Mouse (Mus musculus) liver, embryonic 14.5 days (tissue): ENCODE measurements around the gene Tpi1.

Source experiments
- CTCF ChIP-seq: IDR thresholded peaks from 2 replicates; pipeline ENCODE4 v1.5.1; 2016; ENCODE audit warnings: antibody characterized with exemption, low read depth, control low read depth
- EP300 ChIP-seq: IDR thresholded peaks from 2 replicates; pipeline ENCODE4 v1.6.1; 2016; ENCODE audit warnings: antibody characterized with exemption, low read depth

DNA sequence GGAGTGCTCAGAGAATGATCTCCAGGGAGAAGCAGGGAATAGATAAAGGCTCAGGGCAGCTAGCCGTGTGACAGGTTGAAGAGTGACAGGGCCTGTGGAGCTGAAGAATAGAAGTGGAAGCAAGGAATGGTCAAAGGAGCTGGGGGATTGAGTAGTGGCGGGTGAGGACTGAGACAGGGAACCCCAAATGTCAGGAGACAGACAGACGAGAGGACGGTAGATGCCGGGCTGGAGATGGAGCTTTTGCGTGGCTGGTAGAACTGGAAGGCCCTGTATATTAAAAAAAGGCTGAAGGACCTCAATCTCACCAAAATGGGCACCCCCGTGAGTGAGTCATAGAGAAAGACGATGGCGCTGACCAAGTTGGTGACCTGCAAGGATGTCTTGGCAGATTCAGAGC lies 46.4 kb upstream of the Tpi1 start:
- TF ChIP-seq CTCF (no peak), EP300 (no peak)
